Mouse (Mus musculus) heart, adult 11 months (tissue): ENCODE data around the gene Pip4k2b.

ENCODE experiments used
- DNase-seq: peaks from one replicate; pipeline ENCODE4 v3.0.0; 2022

Gene Pip4k2b

GRCm38 (mm10) chr11:97689861-97690260 lies 54.6 kb downstream of the Pip4k2b start:
- peak; percentile 96 for DNase-seq

- DNase-seq = no peak
These were observed 57.4 kb downstream of the Pip4k2b start for GRCm38 (mm10) chr11:97687061-97687460.

GRCm38 (mm10) chr11:97686322-97686908 lies 58.1 kb downstream of the Pip4k2b start:
- peak; percentile 95 for DNase-seq

DNA sequence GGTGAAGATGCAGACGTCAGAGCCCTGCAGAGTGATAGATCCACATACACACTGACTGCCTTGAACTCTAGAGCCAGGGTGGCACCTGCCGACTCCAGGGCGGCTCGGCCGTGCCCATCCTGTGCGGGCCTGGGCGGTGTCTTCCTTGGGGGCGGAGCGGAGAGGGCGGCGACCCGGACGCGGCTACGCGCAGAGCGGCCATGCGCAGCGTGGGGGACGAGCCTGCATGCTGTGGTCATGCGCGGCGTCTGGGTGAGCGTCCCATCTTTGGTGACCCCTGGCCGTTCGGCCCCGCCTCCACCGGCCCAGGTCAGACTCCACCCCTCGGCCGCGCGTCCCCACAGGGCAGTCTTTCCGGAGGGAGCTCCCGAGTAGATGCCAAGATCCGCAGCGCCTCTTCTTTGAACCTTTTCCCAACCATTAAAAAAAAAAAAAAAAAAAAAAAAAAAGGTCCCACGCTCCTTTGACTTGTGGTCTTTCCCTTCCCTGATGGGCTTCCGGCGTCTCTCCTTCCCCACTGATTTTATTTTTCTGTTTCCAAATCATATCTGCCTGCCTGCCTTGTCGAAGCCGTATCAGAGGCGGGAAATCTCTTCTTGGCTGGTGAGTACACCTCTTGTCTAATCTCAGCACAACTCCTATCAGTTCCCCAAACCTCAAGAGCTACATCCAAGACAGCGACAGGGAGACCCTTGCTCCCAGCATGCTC lies 58.7 kb downstream of the Pip4k2b start, which contains the start of gene Cisd3:
Gene Cisd3 (plus strand): TSS at position 214 of the 709 bp plus-strand sequence.
- peak; percentile 100 for DNase-seq

GRCm38 (mm10) chr11:97684766-97685165 lies 59.7 kb downstream of the Pip4k2b start:
- peak; percentile 97 for DNase-seq

GRCm38 (mm10) chr11:97684063-97684680 lies 60.3 kb downstream of the Pip4k2b start:
- DNase-seq = peak; percentile 94

DNA sequence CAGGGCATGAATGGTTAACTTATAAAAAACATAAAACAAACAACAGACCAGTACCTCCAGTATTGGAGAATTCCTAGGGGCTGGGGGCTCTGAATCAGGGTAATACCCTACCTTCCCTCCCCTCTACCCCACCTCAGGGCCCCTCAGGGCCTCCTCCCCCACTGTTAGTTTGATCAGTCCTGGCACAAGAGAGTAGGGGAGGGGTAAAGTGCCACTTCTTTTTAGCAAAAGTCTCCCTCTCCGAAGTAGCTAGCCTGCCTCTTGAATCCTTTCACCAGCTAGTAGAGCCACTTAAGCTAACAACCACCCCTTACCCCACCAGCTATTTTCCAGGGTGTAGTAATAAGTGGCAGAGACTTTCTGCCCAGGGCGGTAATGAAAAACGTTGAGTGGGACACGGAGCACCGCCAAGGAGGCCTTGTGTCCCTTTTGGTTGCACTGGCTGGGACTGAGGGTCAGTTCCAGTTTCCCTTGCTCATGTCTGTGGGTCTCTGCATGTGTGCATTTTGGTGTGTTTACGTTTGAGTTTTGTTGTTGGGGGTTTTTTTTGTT lies 61.9 kb downstream of the Pip4k2b start:
- DNase-seq = no peak

DNA sequence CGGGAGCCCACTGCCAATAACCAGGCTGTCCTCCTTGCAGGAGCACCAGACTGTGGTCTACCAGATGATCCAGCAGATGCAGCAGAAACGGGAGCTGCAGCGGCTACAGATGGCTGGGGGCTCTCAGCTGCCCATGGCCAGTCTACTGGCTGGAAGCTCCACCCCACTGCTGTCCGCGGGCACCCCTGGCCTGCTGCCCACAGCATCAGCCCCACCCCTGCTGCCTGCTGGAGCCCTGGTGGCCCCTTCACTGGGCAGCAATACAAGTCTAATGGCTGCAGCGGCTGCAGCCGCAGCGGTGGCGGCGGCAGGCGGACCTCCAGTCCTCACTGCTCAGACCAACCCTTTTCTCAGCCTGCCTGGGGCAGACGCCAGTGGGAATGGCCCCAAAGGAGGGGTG lies 64.1 kb downstream of the Pip4k2b start:
- DNase-seq = no peak

DNA sequence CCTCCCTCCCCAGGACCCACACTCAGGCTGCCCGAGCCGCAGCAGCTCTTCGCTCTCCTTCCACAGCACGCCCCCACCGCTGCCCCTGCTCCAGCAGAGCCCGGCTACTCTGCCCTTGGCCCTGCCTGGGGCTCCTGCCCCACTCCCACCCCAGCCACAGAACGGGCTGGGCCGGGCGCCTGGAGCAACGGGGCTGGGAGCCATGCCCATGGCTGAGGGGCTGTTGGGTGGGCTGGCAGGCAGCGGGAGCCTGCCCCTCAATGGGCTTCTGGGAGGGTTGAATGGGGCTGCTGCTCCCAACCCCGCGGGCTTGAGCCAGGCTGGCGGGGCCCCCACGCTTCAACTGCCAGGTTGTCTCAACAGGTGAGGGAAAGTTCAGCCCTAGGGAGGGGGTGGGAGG lies 66.2 kb downstream of the Pip4k2b start:
- no peak for DNase-seq

DNA sequence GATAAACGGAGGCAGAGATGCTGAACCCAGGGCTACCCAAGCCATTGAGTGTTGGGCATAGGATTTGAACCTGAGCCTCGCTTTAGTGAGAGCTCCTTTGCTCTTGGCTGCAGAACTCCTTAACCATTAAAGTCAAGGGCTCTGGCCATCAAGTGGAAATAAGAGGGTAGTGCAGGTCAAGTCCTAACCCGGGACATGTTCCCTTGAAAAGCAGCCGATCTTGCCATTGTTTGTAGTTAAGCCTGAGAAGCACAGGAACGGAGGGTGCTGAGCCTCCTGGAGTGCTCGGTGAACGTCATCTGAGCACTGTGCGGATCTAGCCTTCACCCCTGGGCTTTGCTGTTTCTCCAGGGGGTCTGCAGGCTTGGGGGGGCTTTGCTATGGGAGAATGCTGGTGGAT lies 66.7 kb downstream of the Pip4k2b start:
- no peak for DNase-seq

GRCm38 (mm10) chr11:97677381-97677780 lies 67.1 kb downstream of the Pip4k2b start:
- no peak for DNase-seq

- no peak for DNase-seq
These were observed 68.3 kb downstream of the Pip4k2b start for GRCm38 (mm10) chr11:97676050-97676754.

- DNase-seq = no peak
These were observed 71.4 kb downstream of the Pip4k2b start for GRCm38 (mm10) chr11:97673148-97673547.

DNA sequence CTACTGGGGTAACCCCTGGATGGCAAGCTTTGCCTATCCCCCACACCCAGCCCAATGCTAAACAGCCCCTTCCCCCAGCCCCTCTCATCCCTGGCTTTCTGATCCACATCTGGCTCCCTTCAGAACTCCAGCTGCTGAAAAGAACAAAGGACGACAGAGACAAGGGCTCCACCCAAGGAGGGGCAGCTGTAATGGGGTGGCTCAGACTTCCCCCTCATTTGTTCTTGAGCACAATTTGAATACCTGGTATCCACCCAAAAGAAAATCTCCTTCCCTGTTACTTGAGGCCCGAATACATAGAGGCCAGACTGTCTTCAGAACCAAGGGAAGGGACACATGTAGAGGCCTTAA lies 73.4 kb downstream of the Pip4k2b start:
- DNase-seq = no peak

DNA sequence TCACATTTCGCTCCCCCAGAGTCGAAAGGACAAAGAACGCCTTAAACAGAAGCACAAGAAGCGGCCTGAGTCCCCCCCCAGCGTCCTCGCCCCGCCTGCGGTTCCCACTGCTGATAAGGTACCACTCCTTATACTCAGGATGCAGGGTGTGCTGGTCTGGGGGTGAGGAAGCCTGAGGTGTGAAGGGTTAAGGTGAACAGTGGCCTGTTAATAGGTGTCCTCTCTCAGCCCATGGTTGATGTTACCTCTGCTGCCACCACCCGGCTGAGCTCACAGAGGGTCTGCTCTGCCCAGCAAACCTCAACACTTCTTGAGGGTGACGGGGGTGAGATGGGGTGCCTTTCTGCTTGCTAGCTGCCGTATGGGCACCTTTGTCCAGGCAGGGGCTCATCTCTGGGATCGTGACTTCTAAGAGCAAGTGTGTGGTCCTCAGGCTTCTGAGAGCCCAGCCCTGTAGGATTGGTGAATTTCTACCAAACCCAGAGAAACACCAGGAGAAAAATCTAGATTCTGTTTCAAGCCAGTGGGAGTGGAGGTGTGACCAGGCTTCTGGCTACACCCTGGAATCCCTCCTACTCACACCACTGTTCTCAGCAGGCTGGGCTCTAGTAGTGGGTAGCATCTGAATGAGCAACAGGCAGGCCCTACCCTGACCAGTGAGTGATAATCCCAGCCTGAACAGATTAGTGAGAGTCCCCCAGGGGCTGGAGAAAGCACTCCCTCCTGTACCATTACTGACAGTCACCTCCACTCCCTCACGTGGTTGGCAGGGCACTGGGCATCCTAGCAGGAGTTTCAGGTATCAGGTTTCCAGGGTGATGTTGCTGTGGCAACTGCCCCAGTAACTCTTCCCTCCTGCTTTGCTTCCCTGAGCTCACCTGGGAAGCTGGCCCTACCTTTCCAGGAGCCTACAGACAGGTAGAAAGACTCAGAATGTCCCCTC lies 74.0 kb downstream of the Pip4k2b start:
- peak; percentile 91 for DNase-seq

- DNase-seq = peak; percentile 97
These were observed 74.7 kb downstream of the Pip4k2b start for GRCm38 (mm10) chr11:97669829-97670228.

DNA sequence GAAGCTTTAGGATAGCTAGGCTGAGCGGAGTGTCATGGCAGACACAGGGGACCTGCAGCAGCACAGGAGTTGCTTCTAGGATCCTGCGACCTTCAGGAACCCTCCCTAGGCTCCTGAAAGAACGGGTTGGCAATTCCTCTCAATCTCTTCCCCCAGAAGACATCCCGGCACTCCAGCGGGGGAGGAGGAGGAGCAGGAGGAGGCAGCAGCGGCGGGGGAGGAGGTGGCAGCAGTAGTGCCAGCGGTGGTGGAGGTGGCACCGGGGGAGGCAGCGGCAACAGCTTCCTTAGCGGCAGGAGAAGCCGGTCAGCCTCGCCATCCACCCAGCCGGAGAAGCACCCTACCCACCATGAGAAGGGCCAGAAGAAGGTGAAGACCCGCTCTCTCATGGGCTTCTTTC lies 75.2 kb downstream of the Pip4k2b start:
- DNase-seq = peak; percentile 92

GRCm38 (mm10) chr11:97668160-97668559 lies 76.3 kb downstream of the Pip4k2b start:
- DNase-seq = peak; percentile 87

DNA sequence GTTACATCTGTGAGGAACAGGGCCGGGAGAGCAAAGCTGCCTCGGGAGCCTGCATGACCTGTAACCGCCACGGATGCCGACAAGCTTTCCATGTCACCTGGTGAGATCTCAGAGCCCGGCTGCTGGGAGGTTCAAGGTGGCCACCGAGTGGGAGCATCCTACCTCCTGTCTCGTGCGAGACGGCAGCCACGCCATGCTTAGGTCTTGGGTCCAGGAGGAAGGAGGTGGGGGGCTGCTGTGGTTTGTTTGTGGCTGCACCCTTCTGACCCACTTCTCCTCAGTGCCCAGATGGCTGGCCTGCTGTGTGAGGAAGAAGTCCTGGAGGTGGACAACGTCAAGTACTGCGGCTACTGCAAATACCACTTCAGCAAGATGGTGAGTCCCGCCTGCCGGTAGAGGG lies 77.7 kb downstream of the Pip4k2b start:
- peak; percentile 89 for DNase-seq

DNA sequence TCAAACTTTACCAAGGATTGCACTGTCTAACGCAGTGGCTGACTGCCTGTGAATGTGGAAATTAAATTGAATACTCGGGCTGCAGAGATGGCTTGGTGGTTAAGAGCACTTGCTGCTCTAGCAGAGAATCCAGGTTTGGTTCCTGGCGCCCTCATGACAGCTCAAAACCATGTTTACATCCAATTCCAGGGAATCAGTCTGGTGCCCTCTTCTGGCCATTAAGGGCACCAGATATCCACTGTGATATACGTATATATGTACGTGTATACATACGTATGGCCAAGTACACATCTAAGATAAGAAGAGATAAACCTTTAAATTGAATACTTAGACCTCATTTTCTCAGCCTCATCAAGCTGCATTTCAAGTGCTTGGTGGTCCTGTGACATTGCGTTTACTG lies 78.3 kb downstream of the Pip4k2b start:
- peak; percentile 85 for DNase-seq

DNA sequence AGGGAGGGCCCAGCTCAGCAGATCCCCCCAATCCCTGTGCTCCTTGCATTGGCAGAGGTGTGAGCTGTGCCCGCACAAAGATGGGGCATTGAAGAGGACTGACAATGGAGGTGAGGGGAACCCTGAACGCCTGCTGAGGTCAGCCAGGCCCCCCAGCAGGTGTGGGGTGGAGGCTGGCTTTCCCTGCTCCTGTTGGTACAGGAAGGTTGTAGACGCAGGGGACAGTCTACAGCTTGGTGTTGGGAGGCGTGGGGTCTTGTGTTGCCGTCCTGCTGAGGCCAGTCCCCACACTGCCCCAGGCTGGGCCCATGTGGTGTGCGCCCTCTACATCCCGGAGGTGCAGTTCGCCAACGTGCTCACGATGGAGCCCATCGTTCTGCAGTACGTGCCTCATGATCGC lies 79.1 kb downstream of the Pip4k2b start:
- peak; percentile 90 for DNase-seq
